Mouse (Mus musculus) embryonic facial prominence, embryonic 14.5 days (tissue): ENCODE data around the gene Srgap2. TPM values are rescaled to one million over a fixed set of nuclear protein-coding genes. Genes with fewer than 3 reads are reported as not detected.

Source experiments
- ATAC-seq: fragments of 200-750 bp; cut with Nextera tagmentation; 2 replicates; pipeline ENCODE4 v1.8.0; 2017; ENCODE audit warnings: low read depth, moderate number of reproducible peaks, moderate TSS enrichment
- DNase-seq: peaks from one replicate; pipeline ENCODE4 v3.0.0-alpha.2; 2015; ENCODE audit warnings: low spot score
- H3K27ac ChIP-seq: fragments of 300-500 bp; sonication (generic); replicated peaks from 2 replicates; pipeline ENCODE4 v1.5.1; 2014; ENCODE audit warnings: low read depth, mild to moderate bottlenecking, low read length, moderate library complexity
- H3K27me3 ChIP-seq: fragments of 300-500 bp; sonication (generic); replicated peaks from 2 replicates; pipeline ENCODE4 v1.6.1; 2014; ENCODE audit warnings: low read length; ENCODE audit not compliant: control insufficient read depth, insufficient read depth
- H3K36me3 ChIP-seq: fragments of 300-500 bp; sonication (generic); 2 replicates; pipeline ENCODE4 v1.6.1; 2014; ENCODE audit warnings: low read length, mixed read lengths; ENCODE audit not compliant: control insufficient read depth, insufficient read depth
- H3K4me1 ChIP-seq: fragments of 300-500 bp; sonication (generic); 2 replicates; pipeline ENCODE4 v1.6.1; 2014; ENCODE audit warnings: antibody characterized with exemption, low read length; ENCODE audit not compliant: control insufficient read depth, insufficient read depth
- H3K4me2 ChIP-seq: fragments of 300-500 bp; sonication (generic); 2 replicates; pipeline ENCODE4 v1.6.1; 2014; ENCODE audit warnings: low read depth, mild to moderate bottlenecking, low read length, moderate library complexity, mixed read lengths
- H3K4me3 ChIP-seq: fragments of 300-500 bp; sonication (generic); 2 replicates; pipeline ENCODE4 v1.5.1; 2014; ENCODE audit warnings: low read depth, mild to moderate bottlenecking, low read length
- H3K9ac ChIP-seq: fragments of 300-500 bp; sonication (generic); 2 replicates; pipeline ENCODE4 v1.6.1; 2014; ENCODE audit warnings: low read depth, mild to moderate bottlenecking, low read length, moderate library complexity, mixed read lengths
- H3K9me3 ChIP-seq: fragments of 300-500 bp; sonication (generic); 2 replicates; pipeline ENCODE4 v1.6.1; 2016; ENCODE audit warnings: low read length; ENCODE audit not compliant: control insufficient read depth
- WGBS: fragments of 180-500 bp; shearing (Covaris S2); extraction: QIAGEN DNeasy Blood & Tissue Kit; methylation state at CpG from one replicate; pipeline ENCODE4 v1.1.7; 2014; 5-methylcytosine and 5-hydroxymethylcytosine counted together
- polyA plus RNA-seq: library from polyadenylated mRNA; unstranded; fragments of >200 nt; fragmentation: Nextera tagmentation; extraction: Ambion mirVana; gene quantifications from 2 replicates; pipeline ENCODE4 v1.2.1, GENCODE M21; 2014

Srgap2 gene
- polyA plus RNA-seq, 1 experiment from 2014 or later: 21.3 TPM

GRCm38 (mm10) chr1:131553428-131553827 is 26.3 kb upstream of the Srgap2 start:
- H3K9me3 ChIP-seq: no peaks in the 10 kb centered on the region
- no peak overlapping the region for H3K27ac ChIP-seq
- no peaks in the 10 kb centered on the region for H3K27me3 ChIP-seq
- no peak overlapping the region for H3K4me3 ChIP-seq
- no peak overlapping the region for H3K9ac ChIP-seq
- peaks cover 12% of the 10 kb centered on the region for H3K4me1 ChIP-seq
- H3K36me3 ChIP-seq: no peaks in the 10 kb centered on the region
- no peak for DNase-seq
- H3K4me2 ChIP-seq: no peak overlapping the region
- no peak for ATAC-seq

- no peak for ATAC-seq
Measured at GRCm38 (mm10) chr1:131551956-131552355, 24.8 kb upstream of the Srgap2 start.

GRCm38 (mm10) chr1:131548494-131549365 is 21.6 kb upstream of the Srgap2 start:
- WGBS: 11% methylated on average over 8 of the region's 8 CpGs
- H3K27me3 ChIP-seq: no peaks in the 10 kb centered on the region
- H3K27ac ChIP-seq: peak overlapping the region; percentile 70
- ATAC-seq (peak; percentile 80), DNase-seq (peak; percentile 77)
- H3K36me3 ChIP-seq: no peaks in the 10 kb centered on the region
- H3K4me2 ChIP-seq: peak overlapping the region; percentile 15; the same call in 1 of the 2 replicates
- H3K4me3 ChIP-seq: no peak overlapping the region
- H3K9ac ChIP-seq: no peak overlapping the region
- no peaks in the 10 kb centered on the region for H3K9me3 ChIP-seq
- peaks cover 11% of the 10 kb centered on the region for H3K4me1 ChIP-seq

More at GRCm38 (mm10) chr1:131551956-131552355, 24.8 kb upstream of the Srgap2 start:
- WGBS: 84% methylated on average over 2 of the region's 2 CpGs
- no peak overlapping the region for H3K9ac ChIP-seq
- no peaks in the 10 kb centered on the region for H3K27me3 ChIP-seq
- no peak overlapping the region for H3K4me2 ChIP-seq
- no peak overlapping the region for H3K27ac ChIP-seq
- DNase-seq: no peak
- H3K4me1 ChIP-seq: peaks cover 16% of the 10 kb centered on the region
- H3K4me3 ChIP-seq: no peak overlapping the region
- H3K36me3 ChIP-seq: no peaks in the 10 kb centered on the region
- H3K9me3 ChIP-seq: no peaks in the 10 kb centered on the region

GRCm38 (mm10) chr1:131546798-131547690 is 19.9 kb upstream of the Srgap2 start:
- Histone ChIP-seq H3K9ac (no peak overlapping the region), H3K4me2 (no peak overlapping the region), H3K36me3 (no peaks in the 10 kb centered on the region), H3K9me3 (no peaks in the 10 kb centered on the region), H3K4me3 (no peak overlapping the region), H3K4me1 (peaks cover 17% of the 10 kb centered on the region), H3K27me3 (no peaks in the 10 kb centered on the region), H3K27ac (no peak overlapping the region)
- 75% methylated on average over 13 of the region's 13 CpGs for WGBS
- no peak for DNase-seq
- no peak for ATAC-seq

- no peak for ATAC-seq
Measured at GRCm38 (mm10) chr1:131543886-131544565, 16.9 kb upstream of the Srgap2 start.

GRCm38 (mm10) chr1:131541903-131542302 is 14.8 kb upstream of the Srgap2 start:
- ATAC-seq (no peak), DNase-seq (peak; percentile 56)
- Histone ChIP-seq H3K9ac (no peak overlapping the region), H3K36me3 (no peaks in the 10 kb centered on the region), H3K9me3 (no peaks in the 10 kb centered on the region), H3K4me2 (no peak overlapping the region), H3K4me3 (no peak overlapping the region), H3K27me3 (no peaks in the 10 kb centered on the region), H3K4me1 (peaks cover 12% of the 10 kb centered on the region), H3K27ac (peak overlapping the region; percentile 72)
- 39% methylated on average over 5 of the region's 5 CpGs for WGBS

More at GRCm38 (mm10) chr1:131543886-131544565, 16.9 kb upstream of the Srgap2 start:
- DNase-seq: no peak
- no peak overlapping the region for H3K9ac ChIP-seq
- WGBS: 74% methylated on average over 7 of the region's 7 CpGs
- H3K9me3 ChIP-seq: no peaks in the 10 kb centered on the region
- no peaks in the 10 kb centered on the region for H3K36me3 ChIP-seq
- no peak overlapping the region for H3K27ac ChIP-seq
- H3K4me3 ChIP-seq: no peak overlapping the region
- H3K27me3 ChIP-seq: no peaks in the 10 kb centered on the region
- peaks cover 22% of the 10 kb centered on the region for H3K4me1 ChIP-seq
- no peak overlapping the region for H3K4me2 ChIP-seq

GRCm38 (mm10) chr1:131541431-131541830 is 14.3 kb upstream of the Srgap2 start:
- H3K4me2 ChIP-seq: no peak overlapping the region
- DNase-seq: no peak
- H3K27me3 ChIP-seq: no peaks in the 10 kb centered on the region
- H3K4me3 ChIP-seq: no peak overlapping the region
- no peaks in the 10 kb centered on the region for H3K9me3 ChIP-seq
- H3K27ac ChIP-seq: peak overlapping the region; percentile 45
- WGBS: 21% methylated on average over 3 of the region's 3 CpGs
- ATAC-seq: no peak
- no peak overlapping the region for H3K9ac ChIP-seq
- peaks cover 12% of the 10 kb centered on the region for H3K4me1 ChIP-seq
- H3K36me3 ChIP-seq: no peaks in the 10 kb centered on the region

- no peaks in the 10 kb centered on the region for H3K9me3 ChIP-seq
- no peak for DNase-seq
- no peak overlapping the region for H3K9ac ChIP-seq
- no peak overlapping the region for H3K4me2 ChIP-seq
- H3K4me1 ChIP-seq: peaks cover 12% of the 10 kb centered on the region
- ATAC-seq: no peak
- 45% methylated on average over 5 of the region's 5 CpGs for WGBS
- 0 out of 2 replicates have a peak overlapping the region, but pooled peaks have one; percentile 45 for H3K27ac ChIP-seq
- no peak overlapping the region for H3K4me3 ChIP-seq
- no peaks in the 10 kb centered on the region for H3K27me3 ChIP-seq
- no peaks in the 10 kb centered on the region for H3K36me3 ChIP-seq
Measured at GRCm38 (mm10) chr1:131540795-131541194, 13.6 kb upstream of the Srgap2 start.
